Mouse (Mus musculus): ENCODE measurements at regions not wholly inside any gene's neighbourhood (a gene's known extent, or its start where the extent isn't known, plus 50 kb on each side); places are given as distances from the start of the nearest gene placed in this dataset.

- Histone ChIP-seq H3K4me1 (replicated peaks; ENCODE audit: control insufficient read depth, insufficient read depth, low read length) (no peaks in the 10 kb centered on the region), H3K36me3 (ENCODE audit: control insufficient read depth, insufficient read depth, low read length) (no peaks in the 10 kb centered on the region), H3K27ac (ENCODE audit: low read depth, low read length) (no peak overlapping the region), H3K4me2 (replicated peaks; ENCODE audit: low read depth, low read length) (no peak overlapping the region), H3K9me3 (ENCODE audit: control insufficient read depth, low read length) (no peaks in the 10 kb centered on the region), H3K4me3 (ENCODE audit: low read depth, low read length) (no peak overlapping the region), H3K27me3 (ENCODE audit: control insufficient read depth, insufficient read depth, low read length) (no peaks in the 10 kb centered on the region), H3K9ac (ENCODE audit: low read depth, low read length) (no peak overlapping the region)
- no peak for DNase-seq (ENCODE audit: low spot score)
- no peak for ATAC-seq (ENCODE audit: low FRiP score)
- WGBS = 47% methylated on average over 14 of the region's 14 CpGs
Measured at GRCm38 (mm10) chr17:10037799-10038445, 281.7 kb downstream of the Qk start.

DNA sequence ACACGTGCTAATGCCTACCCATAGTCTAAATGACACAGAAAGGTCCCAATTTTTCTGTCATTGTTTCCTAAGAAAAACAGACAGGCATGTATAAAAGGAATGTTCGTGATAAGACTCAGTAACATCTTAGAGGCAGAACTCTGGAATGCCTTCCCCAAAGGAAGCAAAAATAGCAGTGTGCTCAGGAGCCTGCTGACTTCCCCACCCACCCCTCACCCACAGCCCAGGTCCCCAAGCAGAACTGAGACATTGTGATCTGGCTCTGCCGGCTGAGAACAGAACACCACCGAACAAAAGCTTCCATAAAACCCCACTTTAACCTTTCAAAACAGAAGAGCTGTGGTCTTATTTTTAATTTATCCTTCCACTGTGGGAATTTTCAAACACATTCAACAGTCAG lies 286.1 kb downstream of the Qk start:
- H3K4me2 ChIP-seq (replicated peaks; ENCODE audit: low read depth, low read length) = no peak overlapping the region
- no peaks in the 10 kb centered on the region for H3K36me3 ChIP-seq (ENCODE audit: control insufficient read depth, insufficient read depth, low read length)
- H3K9me3 ChIP-seq (ENCODE audit: control insufficient read depth, low read length) = no peaks in the 10 kb centered on the region
- no peak overlapping the region for H3K4me3 ChIP-seq (ENCODE audit: low read depth, low read length)
- H3K27me3 ChIP-seq (ENCODE audit: control insufficient read depth, insufficient read depth, low read length) = no peaks in the 10 kb centered on the region
- H3K27ac ChIP-seq (ENCODE audit: low read depth, low read length) = no peak overlapping the region
- H3K4me1 ChIP-seq (replicated peaks; ENCODE audit: control insufficient read depth, insufficient read depth, low read length) = 0 out of 2 replicates have a peak, but pooled peaks cover 3% of the 10 kb centered on the region
- DNase-seq (ENCODE audit: low spot score) (no peak), ATAC-seq (ENCODE audit: low FRiP score) (no peak)
- H3K9ac ChIP-seq (ENCODE audit: low read depth, low read length) = no peak overlapping the region
- WGBS = 71% methylated on average over 4 of the region's 4 CpGs

DNA sequence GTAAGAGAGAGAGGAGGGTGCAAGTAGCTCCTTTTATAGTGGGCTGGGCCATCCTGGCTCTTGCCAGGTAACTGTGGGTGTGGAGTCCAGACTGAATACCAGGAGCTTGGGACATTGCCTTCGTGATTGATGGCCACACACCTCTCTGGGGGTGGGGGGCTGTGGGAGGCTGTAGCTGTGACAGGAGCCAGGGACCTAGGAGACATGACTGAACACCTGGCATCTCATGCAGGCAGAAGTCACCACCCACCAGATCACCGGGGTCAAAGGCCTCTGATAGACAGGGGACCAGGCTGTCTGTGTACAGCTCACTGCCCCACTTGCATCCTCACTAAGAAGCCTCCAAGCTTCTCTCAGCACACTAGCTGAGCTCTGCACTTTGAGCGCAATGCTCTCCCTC lies 288.6 kb downstream of the Qk start:
- 0 out of 2 replicates have a peak, but pooled peaks cover 3% of the 10 kb centered on the region for H3K4me1 ChIP-seq (replicated peaks; ENCODE audit: control insufficient read depth, insufficient read depth, low read length)
- H3K36me3 ChIP-seq (ENCODE audit: control insufficient read depth, insufficient read depth, low read length) = no peaks in the 10 kb centered on the region
- H3K9me3 ChIP-seq (ENCODE audit: control insufficient read depth, low read length) = no peaks in the 10 kb centered on the region
- H3K27me3 ChIP-seq (ENCODE audit: control insufficient read depth, insufficient read depth, low read length) = no peaks in the 10 kb centered on the region
- no peak overlapping the region for H3K9ac ChIP-seq (ENCODE audit: low read depth, low read length)
- WGBS = 66% methylated on average over 3 of the region's 3 CpGs
- H3K4me3 ChIP-seq (ENCODE audit: low read depth, low read length) = no peak overlapping the region
- ATAC-seq (ENCODE audit: low FRiP score) = no peak
- DNase-seq (ENCODE audit: low spot score) = no peak
- H3K27ac ChIP-seq (ENCODE audit: low read depth, low read length) = no peak overlapping the region
- no peak overlapping the region for H3K4me2 ChIP-seq (replicated peaks; ENCODE audit: low read depth, low read length)

DNA sequence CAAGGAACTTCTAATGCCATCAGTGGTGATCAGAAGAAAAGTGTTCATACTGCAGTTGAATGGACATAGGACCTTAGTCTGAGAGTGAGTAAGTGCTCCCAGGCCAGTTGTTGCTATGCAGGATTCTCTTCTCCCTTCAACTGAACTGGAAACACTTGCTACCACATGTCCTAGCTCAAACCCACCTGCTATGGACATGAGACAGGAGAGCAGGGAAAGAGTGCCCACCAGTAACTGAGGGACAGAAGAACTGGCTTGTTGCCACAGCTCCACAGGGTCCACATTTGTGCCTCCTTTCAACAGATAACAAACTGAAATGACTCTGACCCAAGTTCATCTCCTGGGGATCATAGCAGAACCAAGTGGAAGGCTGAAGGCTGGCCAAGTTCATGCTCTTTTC lies 292.9 kb downstream of the Qk start:
- Histone ChIP-seq H3K27ac (ENCODE audit: low read depth, low read length) (no peak overlapping the region), H3K36me3 (ENCODE audit: control insufficient read depth, insufficient read depth, low read length) (no peaks in the 10 kb centered on the region), H3K27me3 (ENCODE audit: control insufficient read depth, insufficient read depth, low read length) (no peaks in the 10 kb centered on the region), H3K9ac (ENCODE audit: low read depth, low read length) (no peak overlapping the region), H3K4me3 (ENCODE audit: low read depth, low read length) (no peak overlapping the region), H3K4me2 (replicated peaks; ENCODE audit: low read depth, low read length) (no peak overlapping the region), H3K9me3 (ENCODE audit: control insufficient read depth, low read length) (no peaks in the 10 kb centered on the region), H3K4me1 (replicated peaks; ENCODE audit: control insufficient read depth, insufficient read depth, low read length) (0 out of 2 replicates have a peak, but pooled peaks cover 3% of the 10 kb centered on the region)
- ATAC-seq (ENCODE audit: low FRiP score) = no peak
- no peak for DNase-seq (ENCODE audit: low spot score)

DNA sequence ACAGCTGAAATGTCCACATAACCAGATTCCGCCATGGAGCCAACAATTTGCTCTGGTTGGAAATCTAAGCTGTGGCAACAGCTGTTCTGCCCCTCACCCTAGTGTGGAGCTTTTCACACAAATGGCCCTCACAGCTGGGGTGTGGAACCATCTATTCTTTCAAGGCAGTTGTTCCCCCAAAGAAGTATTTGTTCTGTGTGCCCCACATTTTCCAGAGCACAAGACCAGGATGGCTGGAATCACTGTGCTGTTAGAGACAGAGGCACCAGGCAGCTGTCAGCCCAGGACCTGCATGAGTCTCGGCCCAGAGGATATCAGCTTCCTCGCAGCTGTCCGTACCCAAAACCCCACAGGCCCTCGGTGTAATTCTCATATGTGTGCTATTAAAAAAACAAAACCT lies 294.4 kb downstream of the Qk start:
- no peak overlapping the region for H3K4me3 ChIP-seq (ENCODE audit: low read depth, low read length)
- no peak for ATAC-seq (ENCODE audit: low FRiP score)

DNA sequence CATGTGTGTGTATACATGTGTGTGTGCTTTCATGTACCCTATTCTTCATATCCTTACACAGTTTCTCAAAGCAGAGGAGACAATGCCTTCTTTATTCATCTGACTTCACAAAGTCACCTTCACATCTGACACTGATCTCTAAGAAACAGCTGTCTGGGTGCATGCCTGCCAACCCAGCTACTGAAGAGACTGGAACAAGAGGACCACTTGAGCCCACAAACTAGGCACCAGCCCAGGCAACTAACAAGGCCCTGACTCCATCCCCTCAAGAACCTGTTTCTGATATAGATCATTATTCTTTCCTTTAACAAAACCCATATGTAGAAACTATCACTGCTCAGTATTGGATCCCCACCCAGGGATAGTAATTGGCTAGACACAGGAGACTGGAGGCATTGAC lies 295.3 kb downstream of the Qk start:
- ATAC-seq (ENCODE audit: low FRiP score) (no peak), DNase-seq (ENCODE audit: low spot score) (no peak)

More for the DNA sequence above, 294.4 kb downstream of the Qk start:
- Histone ChIP-seq H3K36me3 (ENCODE audit: control insufficient read depth, insufficient read depth, low read length) (no peaks in the 10 kb centered on the region), H3K9me3 (ENCODE audit: control insufficient read depth, low read length) (no peaks in the 10 kb centered on the region), H3K27me3 (ENCODE audit: control insufficient read depth, insufficient read depth, low read length) (no peaks in the 10 kb centered on the region), H3K27ac (ENCODE audit: low read depth, low read length) (no peak overlapping the region), H3K9ac (ENCODE audit: low read depth, low read length) (no peak overlapping the region), H3K4me2 (replicated peaks; ENCODE audit: low read depth, low read length) (no peak overlapping the region), H3K4me1 (replicated peaks; ENCODE audit: control insufficient read depth, insufficient read depth, low read length) (no peaks in the 10 kb centered on the region)
- 71% methylated on average over 5 of the region's 5 CpGs for WGBS
- no peak for DNase-seq (ENCODE audit: low spot score)

DNA sequence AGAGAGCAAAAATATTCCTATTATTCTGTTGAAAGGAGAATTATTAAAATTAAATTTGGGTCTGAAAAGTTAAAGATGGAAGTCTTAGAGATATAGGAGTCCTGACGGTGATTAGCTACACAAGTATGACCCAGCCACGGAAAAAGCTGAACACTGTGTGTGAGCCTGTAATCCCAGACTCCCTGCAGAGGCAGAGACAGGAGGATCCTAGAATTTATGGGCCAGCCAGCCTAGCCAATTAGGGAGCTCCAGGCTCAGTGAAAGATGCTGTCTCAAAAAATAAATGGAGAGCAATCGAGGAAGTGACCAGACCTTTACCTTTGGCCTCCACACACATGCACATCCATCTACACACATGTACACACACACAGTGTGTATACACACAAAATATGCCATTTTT lies 307.5 kb downstream of the Qk start:
- DNase-seq (ENCODE audit: low spot score) (no peak), ATAC-seq (ENCODE audit: low FRiP score) (peak; percentile 75)
- WGBS = 50% methylated on average over 3 of the region's 3 CpGs

More for the DNA sequence above, 295.3 kb downstream of the Qk start:
- no peaks in the 10 kb centered on the region for H3K9me3 ChIP-seq (ENCODE audit: control insufficient read depth, low read length)
- H3K27ac ChIP-seq (ENCODE audit: low read depth, low read length) = no peak overlapping the region
- no peaks in the 10 kb centered on the region for H3K4me1 ChIP-seq (replicated peaks; ENCODE audit: control insufficient read depth, insufficient read depth, low read length)
- no peak overlapping the region for H3K9ac ChIP-seq (ENCODE audit: low read depth, low read length)
- no peak overlapping the region for H3K4me3 ChIP-seq (ENCODE audit: low read depth, low read length)
- no peaks in the 10 kb centered on the region for H3K27me3 ChIP-seq (ENCODE audit: control insufficient read depth, insufficient read depth, low read length)
- no peaks in the 10 kb centered on the region for H3K36me3 ChIP-seq (ENCODE audit: control insufficient read depth, insufficient read depth, low read length)
- H3K4me2 ChIP-seq (replicated peaks; ENCODE audit: low read depth, low read length) = no peak overlapping the region

GRCm38 (mm10) chr17:10011728-10012127 lies 307.9 kb downstream of the Qk start:
- Histone ChIP-seq H3K4me1 (replicated peaks; ENCODE audit: control insufficient read depth, insufficient read depth, low read length) (no peaks in the 10 kb centered on the region; the same call in 1 of the 2 replicates), H3K36me3 (ENCODE audit: control insufficient read depth, insufficient read depth, low read length) (no peaks in the 10 kb centered on the region), H3K4me3 (ENCODE audit: low read depth, low read length) (no peak overlapping the region), H3K27me3 (ENCODE audit: control insufficient read depth, insufficient read depth, low read length) (no peaks in the 10 kb centered on the region), H3K9me3 (ENCODE audit: control insufficient read depth, low read length) (no peaks in the 10 kb centered on the region), H3K4me2 (replicated peaks; ENCODE audit: low read depth, low read length) (no peak overlapping the region), H3K27ac (ENCODE audit: low read depth, low read length) (0 out of 2 replicates have a peak overlapping the region, but pooled peaks have one; percentile 30), H3K9ac (ENCODE audit: low read depth, low read length) (no peak overlapping the region)
- 0 out of 2 replicates have a peak, but pooled peaks have one; percentile 61 for ATAC-seq (ENCODE audit: low FRiP score)
- 52% methylated on average over 8 of the region's 8 CpGs for WGBS
- DNase-seq (ENCODE audit: low spot score) = peak; percentile 18

More for the DNA sequence above, 307.5 kb downstream of the Qk start:
- no peak overlapping the region for H3K9ac ChIP-seq (ENCODE audit: low read depth, low read length)
- H3K27ac ChIP-seq (ENCODE audit: low read depth, low read length) = no peak overlapping the region
- H3K4me3 ChIP-seq (ENCODE audit: low read depth, low read length) = no peak overlapping the region
- H3K4me2 ChIP-seq (replicated peaks; ENCODE audit: low read depth, low read length) = no peak overlapping the region
- no peaks in the 10 kb centered on the region for H3K27me3 ChIP-seq (ENCODE audit: control insufficient read depth, insufficient read depth, low read length)
- no peaks in the 10 kb centered on the region for H3K9me3 ChIP-seq (ENCODE audit: control insufficient read depth, low read length)
- H3K36me3 ChIP-seq (ENCODE audit: control insufficient read depth, insufficient read depth, low read length) = no peaks in the 10 kb centered on the region
- H3K4me1 ChIP-seq (replicated peaks; ENCODE audit: control insufficient read depth, insufficient read depth, low read length) = no peaks in the 10 kb centered on the region; the same call in 1 of the 2 replicates

DNA sequence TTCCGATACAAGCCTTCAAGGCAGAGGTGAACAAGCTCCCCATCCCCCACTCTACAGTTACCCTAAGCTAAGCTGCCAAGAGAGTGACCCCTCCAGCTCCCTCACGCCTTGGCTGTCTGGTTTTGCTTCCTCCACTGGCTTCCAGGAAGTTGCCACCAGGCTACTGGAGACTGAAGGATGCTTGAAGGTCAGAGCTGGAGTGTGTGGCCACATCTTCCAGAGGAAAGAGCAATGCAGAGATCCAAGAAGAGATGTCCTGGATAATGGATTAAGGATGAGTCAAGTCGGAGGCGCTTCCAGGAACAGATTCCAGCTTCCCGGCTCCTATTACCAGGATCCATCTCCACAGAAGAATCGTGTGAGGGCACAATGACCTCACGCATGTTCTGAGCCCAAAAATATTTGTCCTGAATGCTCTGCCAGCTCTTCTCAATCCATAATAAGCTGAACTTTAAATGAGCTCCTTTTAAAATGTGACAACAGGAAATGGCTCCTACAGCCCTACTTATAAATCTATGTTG lies 318.5 kb downstream of the Qk start:
- H3K36me3 ChIP-seq (ENCODE audit: control insufficient read depth, insufficient read depth, low read length) = no peaks in the 10 kb centered on the region
- H3K27me3 ChIP-seq (ENCODE audit: control insufficient read depth, insufficient read depth, low read length) = no peaks in the 10 kb centered on the region
- H3K27ac ChIP-seq (ENCODE audit: low read depth, low read length) = no peak overlapping the region
- H3K9me3 ChIP-seq (ENCODE audit: control insufficient read depth, low read length) = no peaks in the 10 kb centered on the region
- WGBS = 77% methylated on average over 7 of the region's 7 CpGs
- no peak overlapping the region for H3K4me2 ChIP-seq (replicated peaks; ENCODE audit: low read depth, low read length)
- no peaks in the 10 kb centered on the region for H3K4me1 ChIP-seq (replicated peaks; ENCODE audit: control insufficient read depth, insufficient read depth, low read length)
- no peak overlapping the region for H3K4me3 ChIP-seq (ENCODE audit: low read depth, low read length)
- ATAC-seq (ENCODE audit: low FRiP score) (no peak), DNase-seq (ENCODE audit: low spot score) (no peak)
- H3K9ac ChIP-seq (ENCODE audit: low read depth, low read length) = no peak overlapping the region
